Mouse (Mus musculus): ENCODE measurements around the gene Gcn1l1. TPM values are rescaled to one million over a fixed set of nuclear protein-coding genes. Genes with fewer than 3 reads are reported as not detected.

Gcn1l1 gene
- polyA plus RNA-seq, 1 experiment from 2014 or later = 9.3 TPM

DNA sequence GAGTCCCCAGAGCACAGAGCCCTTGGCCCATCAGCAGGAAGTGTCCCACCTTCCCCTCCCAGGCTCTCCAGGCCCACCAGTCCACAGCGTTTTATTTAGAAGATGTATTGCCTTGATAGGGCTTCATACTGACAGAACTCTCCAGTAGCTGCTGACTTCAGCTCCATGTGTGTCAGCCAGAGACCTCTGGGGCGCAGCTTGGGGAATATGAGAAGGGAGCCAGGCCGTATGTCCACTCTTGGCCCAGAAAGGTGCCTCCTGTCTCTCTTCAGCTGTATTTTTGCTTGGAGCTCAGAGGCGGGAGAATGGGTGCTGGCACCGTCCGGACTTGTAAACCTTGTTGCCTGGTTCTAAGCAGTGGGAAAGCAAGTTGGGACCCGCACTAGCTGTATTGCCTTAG lies 17.6 kb upstream of the Gcn1l1 start:
- H3K4me3 ChIP-seq (ENCODE audit: low read depth, low read length) = no peak overlapping the region
- ATAC-seq = no peak
- no peaks in the 10 kb centered on the region for H3K27me3 ChIP-seq (replicated peaks; ENCODE audit: control insufficient read depth, insufficient read depth, low read length)
- peaks cover 5% of the 10 kb centered on the region; the same call in 1 of the 2 replicates for H3K4me1 ChIP-seq (replicated peaks; ENCODE audit: control insufficient read depth, insufficient read depth, low read length)
- no peak overlapping the region for H3K27ac ChIP-seq (ENCODE audit: low read depth, low read length)
- peaks cover 84% of the 10 kb centered on the region for H3K36me3 ChIP-seq (ENCODE audit: control insufficient read depth, insufficient read depth)
- H3K9ac ChIP-seq (ENCODE audit: low read depth, low read length) = no peak overlapping the region
- H3K9me3 ChIP-seq (ENCODE audit: control insufficient read depth) = no peaks in the 10 kb centered on the region
- WGBS = 87% methylated on average over 7 of the region's 7 CpGs
- H3K4me2 ChIP-seq (replicated peaks; ENCODE audit: low read depth) = no peak overlapping the region
- no peak for TF ChIP-seq CTCF (IDR thresholded peaks at IDR 0.05; ENCODE audit: low read depth)

DNA sequence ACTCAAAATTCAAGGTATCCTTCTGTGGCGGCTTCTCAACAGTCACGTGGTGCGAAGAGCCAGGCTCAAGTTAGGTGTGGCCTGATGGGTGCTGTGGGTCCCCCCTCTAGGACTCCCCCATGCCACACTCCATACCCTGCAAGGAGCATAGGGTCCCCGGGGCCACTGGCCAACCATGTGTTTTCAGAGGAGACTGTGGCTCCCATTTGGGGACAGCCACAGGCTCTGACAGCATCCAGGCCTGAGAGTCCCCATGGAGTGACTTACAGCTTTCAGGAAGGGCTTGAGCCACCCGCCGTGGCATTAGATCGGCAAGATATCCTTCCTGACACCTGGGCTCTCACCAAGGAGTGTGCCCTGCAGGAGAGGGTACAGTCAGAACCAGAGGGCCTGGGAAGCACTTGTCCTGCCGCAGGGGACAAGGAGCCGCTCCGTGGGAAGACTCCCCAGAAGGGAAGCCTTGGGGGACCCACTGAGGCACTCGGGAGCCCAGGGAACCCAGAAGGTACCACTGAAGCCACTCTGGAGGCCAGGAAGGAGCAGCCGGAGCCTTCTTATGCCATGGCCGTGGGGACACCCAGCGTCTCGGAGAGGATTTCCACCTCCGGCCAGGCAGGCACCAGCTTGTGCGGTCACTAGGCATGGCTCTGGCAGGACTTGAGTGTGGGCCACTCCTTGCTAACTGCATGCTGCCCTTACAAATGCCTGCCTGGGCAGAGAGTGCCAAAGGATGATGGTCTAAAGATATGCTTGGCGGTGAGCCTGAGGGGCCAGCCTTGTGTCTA lies 16.4 kb upstream of the Gcn1l1 start:
- WGBS = 93% methylated on average over 18 of the region's 18 CpGs
- Histone ChIP-seq H3K27me3 (replicated peaks; ENCODE audit: control insufficient read depth, insufficient read depth, low read length) (no peaks in the 10 kb centered on the region), H3K36me3 (ENCODE audit: control insufficient read depth, insufficient read depth) (peaks cover 97% of the 10 kb centered on the region), H3K4me1 (replicated peaks; ENCODE audit: control insufficient read depth, insufficient read depth, low read length) (peaks cover 3% of the 10 kb centered on the region; the same call in 1 of the 2 replicates), H3K9me3 (ENCODE audit: control insufficient read depth) (no peaks in the 10 kb centered on the region), H3K4me3 (ENCODE audit: low read depth, low read length) (no peak overlapping the region), H3K27ac (ENCODE audit: low read depth, low read length) (no peak overlapping the region), H3K9ac (ENCODE audit: low read depth, low read length) (no peak overlapping the region; the same call in 1 of the 2 replicates), H3K4me2 (replicated peaks; ENCODE audit: low read depth) (no peak overlapping the region)
- no peak for TF ChIP-seq CTCF (IDR thresholded peaks at IDR 0.05; ENCODE audit: low read depth)
- no peak for ATAC-seq

GRCm38 (mm10) chr5:115550482-115551005 lies 14.5 kb upstream of the Gcn1l1 start:
- Histone ChIP-seq H3K36me3 (ENCODE audit: control insufficient read depth, insufficient read depth) (peaks cover 100% of the 10 kb centered on the region), H3K27me3 (replicated peaks; ENCODE audit: control insufficient read depth, insufficient read depth, low read length) (no peaks in the 10 kb centered on the region), H3K4me3 (ENCODE audit: low read depth, low read length) (no peak overlapping the region), H3K4me1 (replicated peaks; ENCODE audit: control insufficient read depth, insufficient read depth, low read length) (no peaks in the 10 kb centered on the region), H3K4me2 (replicated peaks; ENCODE audit: low read depth) (no peak overlapping the region), H3K9ac (ENCODE audit: low read depth, low read length) (no peak overlapping the region), H3K27ac (ENCODE audit: low read depth, low read length) (no peak overlapping the region), H3K9me3 (ENCODE audit: control insufficient read depth) (no peaks in the 10 kb centered on the region)
- no peak for ATAC-seq
- WGBS = 78% methylated on average over 11 of the region's 11 CpGs
- no peak for TF ChIP-seq CTCF (IDR thresholded peaks at IDR 0.05; ENCODE audit: low read depth)

DNA sequence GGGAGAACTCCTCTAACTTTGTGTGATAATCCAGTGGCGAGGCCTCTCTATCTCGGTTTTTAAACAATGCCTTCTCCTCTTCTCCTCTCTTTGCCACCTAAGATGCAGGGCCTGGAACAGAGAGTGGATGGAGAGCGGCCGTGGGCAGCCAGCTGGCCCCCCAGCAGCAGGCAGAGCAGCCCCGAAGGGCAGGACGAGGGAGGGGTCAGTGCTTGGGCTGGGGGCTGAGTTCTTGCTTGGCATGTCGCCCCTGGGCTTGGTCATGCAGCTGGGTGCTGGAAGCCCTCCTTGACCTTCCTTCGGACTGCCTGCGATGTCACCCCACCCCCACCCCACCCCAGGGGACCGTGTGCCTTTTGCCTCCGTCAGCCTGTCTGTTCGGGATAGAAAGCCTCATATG lies 13.7 kb upstream of the Gcn1l1 start:
- no peak overlapping the region for H3K27ac ChIP-seq (ENCODE audit: low read depth, low read length)
- peaks cover 92% of the 10 kb centered on the region for H3K36me3 ChIP-seq (ENCODE audit: control insufficient read depth, insufficient read depth)
- no peak overlapping the region for H3K4me2 ChIP-seq (replicated peaks; ENCODE audit: low read depth)
- H3K9me3 ChIP-seq (ENCODE audit: control insufficient read depth) = no peaks in the 10 kb centered on the region
- H3K27me3 ChIP-seq (replicated peaks; ENCODE audit: control insufficient read depth, insufficient read depth, low read length) = no peaks in the 10 kb centered on the region
- no peak for ATAC-seq
- H3K4me3 ChIP-seq (ENCODE audit: low read depth, low read length) = no peak overlapping the region
- no peak overlapping the region for H3K9ac ChIP-seq (ENCODE audit: low read depth, low read length)
- H3K4me1 ChIP-seq (replicated peaks; ENCODE audit: control insufficient read depth, insufficient read depth, low read length) = no peaks in the 10 kb centered on the region
- WGBS = 85% methylated on average over 12 of the region's 12 CpGs
- TF ChIP-seq CTCF (IDR thresholded peaks at IDR 0.05; ENCODE audit: low read depth) = no peak

DNA sequence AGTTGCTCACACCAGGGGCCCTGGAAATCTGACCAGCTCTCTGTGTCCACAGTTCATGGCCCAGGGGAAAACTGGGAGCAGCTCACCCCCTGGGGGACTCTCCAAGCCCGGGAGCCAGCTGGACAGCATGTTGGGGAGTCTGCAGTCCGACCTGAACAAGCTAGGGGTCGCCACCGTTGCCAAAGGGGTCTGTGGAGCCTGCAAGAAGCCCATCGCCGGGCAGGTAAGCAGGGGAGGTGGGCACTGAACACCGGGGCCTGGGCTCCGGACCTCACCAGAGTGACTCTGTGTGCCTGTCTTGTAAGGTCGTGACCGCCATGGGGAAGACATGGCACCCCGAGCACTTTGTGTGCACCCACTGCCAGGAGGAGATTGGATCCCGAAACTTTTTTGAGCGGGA lies 13.3 kb upstream of the Gcn1l1 start:
- no peak for ATAC-seq
- Histone ChIP-seq H3K4me3 (ENCODE audit: low read depth, low read length) (no peak overlapping the region), H3K4me2 (replicated peaks; ENCODE audit: low read depth) (no peak overlapping the region), H3K9me3 (ENCODE audit: control insufficient read depth) (no peaks in the 10 kb centered on the region), H3K27ac (ENCODE audit: low read depth, low read length) (peak overlapping the region; percentile 15; the same call in 1 of the 2 replicates), H3K9ac (ENCODE audit: low read depth, low read length) (no peak overlapping the region), H3K36me3 (ENCODE audit: control insufficient read depth, insufficient read depth) (peaks cover 88% of the 10 kb centered on the region), H3K27me3 (replicated peaks; ENCODE audit: control insufficient read depth, insufficient read depth, low read length) (no peaks in the 10 kb centered on the region), H3K4me1 (replicated peaks; ENCODE audit: control insufficient read depth, insufficient read depth, low read length) (no peaks in the 10 kb centered on the region)
- 87% methylated on average over 13 of the region's 13 CpGs for WGBS
- TF ChIP-seq CTCF (IDR thresholded peaks at IDR 0.05; ENCODE audit: low read depth) = no peak

- WGBS = 91% methylated on average over 33 of the region's 33 CpGs
- H3K9ac ChIP-seq (ENCODE audit: low read depth, low read length) = no peak overlapping the region
- no peaks in the 10 kb centered on the region for H3K9me3 ChIP-seq (ENCODE audit: control insufficient read depth)
- H3K4me3 ChIP-seq (ENCODE audit: low read depth, low read length) = no peak overlapping the region
- no peak overlapping the region for H3K27ac ChIP-seq (ENCODE audit: low read depth, low read length)
- no peaks in the 10 kb centered on the region for H3K4me1 ChIP-seq (replicated peaks; ENCODE audit: control insufficient read depth, insufficient read depth, low read length)
- no peak for ATAC-seq
- no peaks in the 10 kb centered on the region for H3K27me3 ChIP-seq (replicated peaks; ENCODE audit: control insufficient read depth, insufficient read depth, low read length)
- no peak for TF ChIP-seq CTCF (IDR thresholded peaks at IDR 0.05; ENCODE audit: low read depth)
- H3K4me2 ChIP-seq (replicated peaks; ENCODE audit: low read depth) = no peak overlapping the region
- peaks cover 67% of the 10 kb centered on the region for H3K36me3 ChIP-seq (ENCODE audit: control insufficient read depth, insufficient read depth)
Observed at GRCm38 (mm10) chr5:115553801-115554420, 11.1 kb upstream of the Gcn1l1 start.
